Mouse (Mus musculus): ENCODE data around the gene Frmd4b. TPM values are rescaled to one million over a fixed set of nuclear protein-coding genes. Genes with fewer than 3 reads are reported as not detected.

The Frmd4b gene
- total RNA-seq (2021): 10 to 100 TPM; 32.8 to 36.3 TPM
- long read RNA-seq, experiment 1, full-length matches to known transcripts: 10 of 17 reads
- long read RNA-seq, experiment 1, partial matches to known transcripts: 4 of 17 reads
- long read RNA-seq, experiment 1, other reads (novel, unspliced or antisense): 3 of 17 reads
- long read RNA-seq, experiment 2, full-length matches to known transcripts: 4 of 11 reads
- long read RNA-seq, experiment 2, partial matches to known transcripts: 3 of 11 reads
- long read RNA-seq, experiment 2, other reads (novel, unspliced or antisense): 4 of 11 reads

DNA sequence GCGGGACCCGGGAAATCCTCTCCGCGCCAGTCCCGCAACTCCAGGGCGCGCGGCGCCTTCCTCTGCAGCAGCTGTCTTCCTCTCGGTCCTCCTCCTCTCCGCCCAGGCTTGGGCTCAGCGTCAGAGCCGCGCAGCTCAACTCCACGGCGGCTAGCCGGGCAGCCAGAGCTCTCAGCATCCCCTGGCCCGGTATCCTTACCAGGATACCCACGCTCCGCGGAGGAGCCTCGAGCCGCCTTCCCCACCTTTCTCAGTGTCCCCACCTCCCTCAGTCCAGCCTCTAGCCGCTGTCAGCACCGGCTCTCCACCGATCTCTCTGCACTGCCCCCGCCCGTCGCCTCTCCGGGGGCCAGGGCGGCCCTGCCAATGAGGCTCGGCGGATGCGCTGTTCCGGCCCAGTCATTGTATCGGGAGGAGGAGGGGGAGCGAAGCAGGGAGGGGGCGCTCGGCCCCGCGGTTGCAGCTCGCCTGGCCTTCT lies at the start of gene Frmd4b:
Gene Frmd4b (minus strand): TSS at position 276 of the 478 bp plus-strand sequence.
- peak; percentile 68 to 75 for DNase-seq (ENCODE audit: low spot score in 2 of 2)

- no peak for DNase-seq (ENCODE audit: low spot score in 2 of 2)
Measured at GRCm38 (mm10) chr6:97666417-97666816, 49.1 kb upstream of the Frmd4b start.

DNA sequence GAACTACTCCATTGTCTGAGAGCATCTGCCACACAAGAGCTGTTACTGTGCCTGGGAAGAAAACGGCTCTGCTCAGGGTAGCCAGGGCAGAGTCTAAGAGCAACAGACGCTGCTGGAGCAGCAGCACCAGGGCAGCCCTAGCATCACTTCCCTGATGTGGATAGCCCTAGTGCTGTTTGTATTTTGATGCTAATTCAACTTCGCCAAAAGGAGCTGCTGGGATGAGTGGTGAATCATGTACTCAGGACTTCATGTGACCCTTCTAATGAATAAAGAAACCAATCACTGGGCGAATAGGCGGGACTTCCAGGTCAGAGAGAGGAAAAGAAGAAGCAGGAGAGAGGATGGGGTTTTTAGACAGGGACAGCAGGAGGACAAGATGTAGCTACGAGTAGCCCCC lies 41.6 kb upstream of the Frmd4b start:
- DNase-seq (ENCODE audit: low spot score in 2 of 2): no peak

DNA sequence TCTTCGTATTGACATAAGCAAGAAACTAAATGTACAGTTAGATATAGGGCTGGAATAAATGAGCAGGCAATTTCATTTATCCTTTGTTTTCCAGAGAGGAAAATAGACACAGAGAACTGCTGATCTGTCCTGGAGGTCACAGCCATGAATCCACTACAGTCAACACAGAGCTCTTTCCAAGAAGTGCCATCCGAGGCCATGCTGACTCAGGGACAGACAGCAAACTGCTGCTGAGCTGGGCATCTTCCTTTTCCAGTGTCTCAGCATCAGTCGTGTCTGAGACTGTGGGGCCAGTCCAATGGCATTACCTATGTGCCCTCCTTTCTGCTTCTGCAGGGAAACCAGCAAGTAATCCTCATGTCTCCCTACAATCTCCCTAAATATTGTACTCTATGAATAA lies 38.6 kb upstream of the Frmd4b start:
- DNase-seq (ENCODE audit: low spot score in 2 of 2): no peak

- DNase-seq (ENCODE audit: low spot score in 2 of 2): no peak
Measured at GRCm38 (mm10) chr6:97647501-97647900, 30.2 kb upstream of the Frmd4b start.

DNA sequence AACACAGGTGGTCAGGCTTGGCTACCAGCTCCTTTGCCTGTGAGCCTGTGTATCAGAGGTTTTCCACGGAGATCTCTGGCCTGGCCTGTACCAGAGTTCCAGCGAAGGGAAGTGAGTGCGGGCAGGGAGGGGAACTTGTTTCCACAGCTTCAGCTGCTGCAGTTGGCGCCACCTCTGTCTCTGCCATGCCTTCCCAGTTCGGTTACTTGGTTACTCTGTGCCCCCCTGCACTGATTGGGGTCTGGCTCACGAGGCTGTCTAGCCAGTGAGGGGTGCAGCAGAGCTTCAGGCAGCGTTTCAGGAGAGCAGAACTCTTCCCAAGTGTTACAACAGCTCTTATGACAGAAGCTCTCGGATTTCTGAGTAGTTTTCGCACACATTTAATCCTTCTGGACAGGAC lies 6.0 kb upstream of the Frmd4b start:
- DNase-seq (ENCODE audit: low spot score in 2 of 2): no peak

DNA sequence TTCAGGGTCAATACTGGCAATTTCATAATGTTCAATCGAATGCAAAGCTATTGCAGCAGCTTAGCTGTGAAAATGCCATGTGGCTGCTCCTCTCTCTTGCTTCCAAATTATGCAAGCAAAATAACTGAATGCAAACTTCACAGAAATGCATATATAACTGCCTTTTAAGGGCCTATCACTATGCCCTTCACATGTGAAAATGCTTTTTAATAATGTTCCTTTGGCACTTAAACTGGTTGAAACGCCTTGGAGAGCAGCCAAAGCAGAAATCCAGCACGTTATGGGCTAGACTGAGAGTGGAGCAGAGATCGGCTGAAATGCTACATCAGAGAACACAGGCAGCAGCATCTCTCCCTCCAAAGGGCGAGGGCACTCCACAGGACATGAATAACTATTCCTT lies 4.9 kb upstream of the Frmd4b start:
- DNase-seq (ENCODE audit: low spot score in 2 of 2): no peak

- no peak for DNase-seq (ENCODE audit: low spot score in 2 of 2)
Measured at GRCm38 (mm10) chr6:97617774-97618173, 433 bp upstream of the Frmd4b start.

GRCm38 (mm10) chr6:97616658-97617265 lies 579 bp downstream of the Frmd4b start:
- peak; percentile 52 to 69 for DNase-seq (ENCODE audit: low spot score in 2 of 2)

GRCm38 (mm10) chr6:97615901-97616461 lies 1.4 kb downstream of the Frmd4b start:
- no peak for DNase-seq (ENCODE audit: low spot score in 2 of 2)

DNA sequence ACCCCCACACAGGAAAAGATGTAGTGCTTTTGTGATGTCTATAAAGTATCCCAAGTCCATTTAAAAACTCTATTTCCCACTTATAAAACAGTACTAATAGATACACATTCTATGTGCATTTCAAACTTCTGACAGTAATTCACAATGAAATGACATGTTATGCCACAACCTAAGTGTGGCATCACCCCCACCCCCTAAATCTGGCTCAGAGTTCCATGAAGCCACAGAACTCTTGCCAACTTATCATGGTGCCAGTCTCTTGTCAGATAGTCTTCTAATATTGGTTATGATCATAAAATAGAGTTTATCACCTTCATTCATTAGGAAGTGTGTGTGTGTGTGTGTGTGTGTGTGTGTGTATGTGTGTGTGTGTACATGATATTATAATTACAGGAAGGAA lies 3.2 kb downstream of the Frmd4b start:
- DNase-seq (ENCODE audit: low spot score in 2 of 2): no peak

- DNase-seq (ENCODE audit: low spot score in 2 of 2): no peak
Measured at GRCm38 (mm10) chr6:97612861-97613260, 4.5 kb downstream of the Frmd4b start.

- DNase-seq (ENCODE audit: low spot score in 2 of 2): no peak
Measured at GRCm38 (mm10) chr6:97610051-97610450, 7.3 kb downstream of the Frmd4b start.

- DNase-seq (ENCODE audit: low spot score in 2 of 2): no peak
Measured at GRCm38 (mm10) chr6:97607646-97608045, 9.7 kb downstream of the Frmd4b start.

- DNase-seq (ENCODE audit: low spot score in 2 of 2): no peak
Measured at GRCm38 (mm10) chr6:97595218-97595617, 22.1 kb downstream of the Frmd4b start.

- no peak for DNase-seq (ENCODE audit: low spot score in 2 of 2)
Measured at GRCm38 (mm10) chr6:97594589-97594988, 22.8 kb downstream of the Frmd4b start.

DNA sequence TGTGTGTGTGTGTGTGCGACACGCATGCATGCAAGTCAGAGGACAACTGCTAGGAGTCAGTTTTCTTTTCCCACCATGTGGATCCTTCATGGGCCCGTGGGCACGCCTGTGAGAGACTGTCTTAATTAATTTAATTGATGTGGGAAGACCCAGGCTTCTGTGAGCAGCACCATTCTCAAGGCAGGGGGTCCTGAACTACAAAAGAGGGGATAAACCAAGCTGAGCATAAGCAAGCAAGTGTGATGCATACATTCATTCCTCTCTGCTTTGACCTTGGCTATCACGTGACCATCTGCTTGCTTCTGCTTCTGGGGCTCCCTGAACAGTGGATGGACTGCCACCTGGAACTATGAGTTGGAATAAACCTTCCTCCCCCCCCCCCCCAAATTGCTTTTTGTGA lies 27.1 kb downstream of the Frmd4b start:
- DNase-seq (ENCODE audit: low spot score in 2 of 2): no peak

GRCm38 (mm10) chr6:97589581-97589980 lies 27.8 kb downstream of the Frmd4b start:
- peak in 1 of 2 experiments; percentile 51 for DNase-seq (ENCODE audit: low spot score in 2 of 2)

GRCm38 (mm10) chr6:97589031-97589430 lies 28.3 kb downstream of the Frmd4b start:
- no peak for DNase-seq (ENCODE audit: low spot score in 2 of 2)

- DNase-seq (ENCODE audit: low spot score in 2 of 2): no peak
Measured at GRCm38 (mm10) chr6:97586606-97587005, 30.7 kb downstream of the Frmd4b start.

- DNase-seq (ENCODE audit: low spot score in 2 of 2): no peak
Measured at GRCm38 (mm10) chr6:97586024-97586423, 31.3 kb downstream of the Frmd4b start.

DNA sequence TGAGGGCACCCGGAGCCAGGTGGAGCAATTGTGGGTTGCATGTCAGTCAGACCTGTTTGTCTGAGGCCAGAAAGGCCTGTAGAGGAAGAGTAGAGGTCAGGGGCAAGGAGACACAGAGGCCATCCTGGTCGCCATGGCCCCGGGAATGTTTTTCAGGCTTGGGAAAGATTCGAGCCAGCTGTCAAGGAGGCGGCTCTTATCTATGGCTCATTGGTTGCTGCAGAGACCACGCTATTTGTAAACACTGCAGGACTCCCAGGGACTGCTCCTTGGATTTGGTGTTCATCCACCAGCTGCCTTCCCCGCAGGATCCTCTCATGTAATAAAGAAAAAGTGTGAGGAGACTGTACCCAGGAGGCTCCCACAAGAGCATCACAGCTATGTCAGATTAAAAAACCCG lies 34.6 kb downstream of the Frmd4b start:
- no peak for DNase-seq (ENCODE audit: low spot score in 2 of 2)

DNA sequence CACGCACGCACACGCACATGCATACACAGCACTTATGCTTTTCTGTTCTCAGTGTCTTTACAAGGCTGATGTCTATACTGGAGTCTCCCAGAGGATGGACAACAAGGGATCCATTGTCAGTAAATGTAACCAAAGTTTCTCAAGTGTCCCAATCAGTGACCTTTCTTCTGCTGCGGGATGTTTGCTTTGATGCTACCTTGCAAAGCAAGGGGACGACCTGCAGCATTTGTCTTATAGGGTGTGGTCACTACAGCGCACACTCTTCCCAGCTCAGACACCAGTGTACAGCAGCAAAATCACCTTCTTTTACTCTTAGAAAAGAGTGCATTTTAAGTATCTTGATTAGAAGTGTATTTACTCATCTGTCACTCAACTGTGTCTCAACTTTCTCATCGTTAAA lies 35.4 kb downstream of the Frmd4b start:
- no peak for DNase-seq (ENCODE audit: low spot score in 2 of 2)
